Mouse (Mus musculus): Measurements from ENCODE around the gene Itgb1. TPM values are rescaled to one million over a fixed set of nuclear protein-coding genes. Genes with fewer than 3 reads are reported as not detected.

The Itgb1 gene
- 286 and 300 TPM in 2 replicates for total RNA-seq (2021)
- long read RNA-seq, transcript Itgb1-201 (16 exons, 3,815 nt): major isoform, 461 of 510 reads
- long read RNA-seq, partial matches to known transcripts: 36 of 510 reads
- long read RNA-seq, other reads (novel, unspliced or antisense): 11 of 510 reads

- peak; percentile 96 for DNase-seq
These were observed at the start of gene Itgb1 for GRCm38 (mm10) chr8:128685507-128686428. TSS of gene Itgb1 (plus strand) at chr8:128685654.

GRCm38 (mm10) chr8:128643104-128643503, 42.4 kb upstream of the Itgb1 start:
- DNase-seq: no peak

GRCm38 (mm10) chr8:128645452-128645851, 40.0 kb upstream of the Itgb1 start:
- no peak for DNase-seq

- DNase-seq: no peak
These were observed 39.0 kb upstream of the Itgb1 start for GRCm38 (mm10) chr8:128646456-128646855.

- DNase-seq: no peak
These were observed 37.4 kb upstream of the Itgb1 start for GRCm38 (mm10) chr8:128648071-128648470.

- DNase-seq: no peak
These were observed 35.1 kb upstream of the Itgb1 start for GRCm38 (mm10) chr8:128650331-128650855.

- no peak for DNase-seq
These were observed 32.9 kb upstream of the Itgb1 start for GRCm38 (mm10) chr8:128652399-128653109.

GRCm38 (mm10) chr8:128653642-128654364, 31.7 kb upstream of the Itgb1 start:
- no peak for DNase-seq

GRCm38 (mm10) chr8:128654365-128655099, 30.9 kb upstream of the Itgb1 start:
- peak; percentile 67 for DNase-seq

GRCm38 (mm10) chr8:128662144-128662543, 23.3 kb upstream of the Itgb1 start:
- DNase-seq: no peak

GRCm38 (mm10) chr8:128662696-128663095, 22.8 kb upstream of the Itgb1 start:
- no peak for DNase-seq

GRCm38 (mm10) chr8:128663106-128663505, 22.3 kb upstream of the Itgb1 start:
- no peak for DNase-seq

GRCm38 (mm10) chr8:128666576-128667263, 18.7 kb upstream of the Itgb1 start:
- DNase-seq: no peak

- DNase-seq: no peak
These were observed 13.6 kb upstream of the Itgb1 start for GRCm38 (mm10) chr8:128671813-128672212.

- DNase-seq: no peak
These were observed 13.0 kb upstream of the Itgb1 start for GRCm38 (mm10) chr8:128672441-128672840.

- DNase-seq: no peak
These were observed 12.5 kb upstream of the Itgb1 start for GRCm38 (mm10) chr8:128672950-128673349.

GRCm38 (mm10) chr8:128675848-128676629, 9.4 kb upstream of the Itgb1 start:
- DNase-seq: no peak

- no peak for DNase-seq
These were observed 5.5 kb upstream of the Itgb1 start for GRCm38 (mm10) chr8:128679909-128680308.

GRCm38 (mm10) chr8:128680548-128681325, 4.7 kb upstream of the Itgb1 start:
- DNase-seq: no peak

Measured in adrenal gland, postnatal 25 days (tissue).